Mouse (Mus musculus): ENCODE data around the gene Ephx1. TPM values are rescaled to one million over a fixed set of nuclear protein-coding genes. Genes with fewer than 3 reads are reported as not detected.
A peak's percentile ranks its signal among the peaks of the same experiment; 100 is the strongest.

The Ephx1 gene
- total and polyA plus RNA-seq, 2 experiments from 2014 or later = 9.7 to 13.8 TPM

DNA sequence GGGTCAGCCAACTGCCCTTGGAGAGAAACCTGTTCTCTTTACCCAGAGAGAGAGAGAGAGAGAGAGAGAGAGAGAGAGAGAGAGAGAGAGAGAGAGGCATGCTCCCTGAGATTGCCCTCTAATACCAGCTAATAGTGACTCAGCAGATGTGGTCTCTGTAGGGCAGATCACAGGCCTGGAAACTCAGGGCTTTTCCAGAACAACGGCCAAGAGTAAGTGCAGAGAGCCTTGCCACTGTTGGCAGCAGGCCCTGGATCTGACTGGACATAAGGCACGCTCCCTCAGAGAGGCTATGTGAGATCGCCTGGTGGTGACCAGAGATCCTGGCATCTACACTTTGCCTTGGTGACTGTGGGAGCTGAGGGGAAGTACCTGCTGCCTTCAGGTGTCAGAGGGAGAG lies 10.9 kb downstream of the Ephx1 start:
- H3K4me1 ChIP-seq (ENCODE audit: insufficient read depth, low read length) = no peaks in the 10 kb centered on the region
- H3K4me2 ChIP-seq (ENCODE audit: low read depth, low read length, poor library complexity, severe bottlenecking) = no peak overlapping the region
- DNase-seq (ENCODE audit: low spot score) = peak; percentile 47
- H3K9me3 ChIP-seq (ENCODE audit: low read length) = no peaks in the 10 kb centered on the region
- no peak for TF ChIP-seq CTCF (IDR thresholded peaks at IDR 0.05)
- no peak overlapping the region for H3K27ac ChIP-seq (ENCODE audit: low read depth, low read length)
- H3K27me3 ChIP-seq (ENCODE audit: insufficient read depth, low read length) = no peaks in the 10 kb centered on the region
- H3K36me3 ChIP-seq (ENCODE audit: insufficient read depth, low read length) = no peaks in the 10 kb centered on the region
- no peak overlapping the region for H3K9ac ChIP-seq (replicated peaks; ENCODE audit: low read length, poor library complexity, severe bottlenecking)
- WGBS = 70% methylated on average over 3 of the region's 3 CpGs
- no peak for ATAC-seq (ENCODE audit: low FRiP score)
- H3K4me3 ChIP-seq (ENCODE audit: low read depth, low read length) = no peak overlapping the region

DNA sequence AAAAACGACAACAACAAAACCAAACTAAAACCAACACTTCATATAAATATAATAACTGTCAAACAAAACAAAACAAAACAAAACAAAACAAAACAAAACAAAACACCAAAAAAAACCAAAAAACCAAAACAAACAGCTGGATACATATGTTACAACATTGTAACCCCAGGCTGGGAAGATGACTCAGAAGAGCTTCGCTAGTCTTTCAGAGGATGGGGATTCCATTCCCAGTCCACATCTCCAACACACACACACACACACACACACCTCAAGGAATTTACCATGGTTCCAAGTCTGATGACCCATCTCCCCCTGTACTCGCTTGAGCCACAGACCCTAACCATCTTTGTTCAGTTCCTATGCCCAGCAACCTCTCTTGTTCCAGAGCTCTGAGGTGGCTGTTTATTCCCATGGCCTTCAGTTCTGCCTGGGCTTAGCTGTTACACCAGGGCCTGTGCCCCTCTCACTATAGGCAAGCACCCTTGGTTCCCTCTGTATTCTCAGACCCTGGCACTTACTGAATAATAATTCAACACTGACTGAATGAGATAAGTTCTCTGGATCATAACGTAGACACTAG lies 11.6 kb downstream of the Ephx1 start:
- Histone ChIP-seq H3K27ac (ENCODE audit: low read depth, low read length) (no peak overlapping the region), H3K36me3 (ENCODE audit: insufficient read depth, low read length) (no peaks in the 10 kb centered on the region), H3K4me2 (ENCODE audit: low read depth, low read length, poor library complexity, severe bottlenecking) (no peak overlapping the region), H3K4me3 (ENCODE audit: low read depth, low read length) (no peak overlapping the region), H3K9ac (replicated peaks; ENCODE audit: low read length, poor library complexity, severe bottlenecking) (no peak overlapping the region), H3K9me3 (ENCODE audit: low read length) (no peaks in the 10 kb centered on the region), H3K27me3 (ENCODE audit: insufficient read depth, low read length) (no peaks in the 10 kb centered on the region), H3K4me1 (ENCODE audit: insufficient read depth, low read length) (no peaks in the 10 kb centered on the region)
- DNase-seq (ENCODE audit: low spot score) (no peak), ATAC-seq (ENCODE audit: low FRiP score) (no peak)
- 91% methylated on average over 4 of the region's 4 CpGs for WGBS
- no peak for TF ChIP-seq CTCF (IDR thresholded peaks at IDR 0.05)

DNA sequence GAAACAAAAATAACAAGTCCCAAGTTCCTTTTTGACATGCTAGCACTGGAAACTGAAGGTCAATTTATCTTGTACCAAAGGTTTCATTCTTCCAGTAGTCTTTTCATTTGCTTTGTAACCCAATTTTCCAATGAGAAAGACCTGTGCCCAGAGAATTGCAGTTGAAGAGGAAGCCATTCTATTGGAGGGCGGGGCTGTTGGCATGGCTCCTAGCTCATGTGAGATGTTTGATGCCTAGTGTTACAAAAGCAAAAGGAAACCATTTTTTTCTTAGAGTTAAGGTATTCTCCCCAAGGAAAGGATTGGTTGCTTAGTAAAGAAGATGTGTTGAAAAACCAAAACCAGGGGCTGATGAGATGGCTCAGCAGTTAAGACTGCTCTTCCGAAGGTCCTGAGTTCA lies 12.4 kb downstream of the Ephx1 start:
- ATAC-seq (ENCODE audit: low FRiP score) = no peak
- no peak overlapping the region for H3K4me3 ChIP-seq (ENCODE audit: low read depth, low read length)
- no peak overlapping the region for H3K27ac ChIP-seq (ENCODE audit: low read depth, low read length)
- TF ChIP-seq CTCF (IDR thresholded peaks at IDR 0.05) = no peak
- H3K27me3 ChIP-seq (ENCODE audit: insufficient read depth, low read length) = no peaks in the 10 kb centered on the region
- no peak for DNase-seq (ENCODE audit: low spot score)
- H3K9ac ChIP-seq (replicated peaks; ENCODE audit: low read length, poor library complexity, severe bottlenecking) = no peak overlapping the region
- no peaks in the 10 kb centered on the region for H3K9me3 ChIP-seq (ENCODE audit: low read length)
- no peak overlapping the region for H3K4me2 ChIP-seq (ENCODE audit: low read depth, low read length, poor library complexity, severe bottlenecking)
- H3K4me1 ChIP-seq (ENCODE audit: insufficient read depth, low read length) = no peaks in the 10 kb centered on the region
- H3K36me3 ChIP-seq (ENCODE audit: insufficient read depth, low read length) = no peaks in the 10 kb centered on the region
- WGBS = 97% methylated on average over 2 of the region's 2 CpGs

DNA sequence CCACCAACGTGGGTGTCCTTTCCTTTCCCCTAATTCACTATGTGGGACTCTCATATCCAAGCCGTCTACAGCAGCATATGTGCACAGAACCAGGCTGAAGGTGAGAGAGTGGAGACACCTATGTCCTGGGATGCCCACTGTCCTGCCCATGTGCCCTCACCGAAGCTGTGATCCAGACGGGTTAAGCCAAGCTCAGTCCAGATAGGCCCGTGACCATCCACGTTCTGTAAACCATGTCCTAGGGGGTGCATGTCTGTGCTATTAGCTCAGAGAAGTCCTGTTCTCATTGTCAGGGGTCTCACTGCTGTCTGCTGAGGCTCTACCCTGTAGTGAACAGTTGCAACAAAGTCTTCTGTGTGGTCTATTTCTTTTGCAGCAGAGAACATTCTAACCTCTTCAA lies 12.9 kb downstream of the Ephx1 start:
- ATAC-seq (ENCODE audit: low FRiP score) (no peak), DNase-seq (ENCODE audit: low spot score) (no peak)
- Histone ChIP-seq H3K9ac (replicated peaks; ENCODE audit: low read length, poor library complexity, severe bottlenecking) (no peak overlapping the region), H3K4me1 (ENCODE audit: insufficient read depth, low read length) (no peaks in the 10 kb centered on the region), H3K4me2 (ENCODE audit: low read depth, low read length, poor library complexity, severe bottlenecking) (no peak overlapping the region), H3K4me3 (ENCODE audit: low read depth, low read length) (no peak overlapping the region), H3K36me3 (ENCODE audit: insufficient read depth, low read length) (no peaks in the 10 kb centered on the region), H3K27me3 (ENCODE audit: insufficient read depth, low read length) (no peaks in the 10 kb centered on the region), H3K9me3 (ENCODE audit: low read length) (no peaks in the 10 kb centered on the region), H3K27ac (ENCODE audit: low read depth, low read length) (no peak overlapping the region)
- TF ChIP-seq CTCF (IDR thresholded peaks at IDR 0.05) = no peak
- 92% methylated on average over 6 of the region's 6 CpGs for WGBS

DNA sequence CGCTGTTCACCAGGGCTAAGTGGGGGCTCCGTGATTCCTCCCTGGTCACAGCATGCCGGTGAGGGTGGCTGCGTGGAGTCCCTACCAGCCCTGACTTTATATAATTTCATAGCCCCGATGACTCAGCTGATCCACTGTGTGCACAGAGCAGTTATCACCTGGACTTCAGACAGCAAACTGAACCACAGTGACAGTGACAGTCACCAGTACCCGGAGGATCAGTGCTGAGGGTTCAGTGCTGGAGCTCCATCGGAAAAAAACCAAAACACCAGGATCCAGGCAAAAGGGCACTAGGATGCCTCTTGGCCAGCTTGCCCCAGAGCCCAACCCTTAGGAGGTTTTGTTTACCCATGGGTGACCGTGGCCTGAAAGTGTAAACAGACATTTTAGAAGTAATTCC lies 15.4 kb downstream of the Ephx1 start:
- Histone ChIP-seq H3K27ac (ENCODE audit: low read depth, low read length) (no peak overlapping the region), H3K4me1 (ENCODE audit: insufficient read depth, low read length) (no peaks in the 10 kb centered on the region), H3K9me3 (ENCODE audit: low read length) (no peaks in the 10 kb centered on the region), H3K4me3 (ENCODE audit: low read depth, low read length) (no peak overlapping the region), H3K27me3 (ENCODE audit: insufficient read depth, low read length) (no peaks in the 10 kb centered on the region), H3K4me2 (ENCODE audit: low read depth, low read length, poor library complexity, severe bottlenecking) (no peak overlapping the region), H3K36me3 (ENCODE audit: insufficient read depth, low read length) (no peaks in the 10 kb centered on the region), H3K9ac (replicated peaks; ENCODE audit: low read length, poor library complexity, severe bottlenecking) (no peak overlapping the region)
- no peak for DNase-seq (ENCODE audit: low spot score)
- TF ChIP-seq CTCF (IDR thresholded peaks at IDR 0.05) = no peak
- 86% methylated on average over 8 of the region's 8 CpGs for WGBS
- ATAC-seq (ENCODE audit: low FRiP score) = no peak

DNA sequence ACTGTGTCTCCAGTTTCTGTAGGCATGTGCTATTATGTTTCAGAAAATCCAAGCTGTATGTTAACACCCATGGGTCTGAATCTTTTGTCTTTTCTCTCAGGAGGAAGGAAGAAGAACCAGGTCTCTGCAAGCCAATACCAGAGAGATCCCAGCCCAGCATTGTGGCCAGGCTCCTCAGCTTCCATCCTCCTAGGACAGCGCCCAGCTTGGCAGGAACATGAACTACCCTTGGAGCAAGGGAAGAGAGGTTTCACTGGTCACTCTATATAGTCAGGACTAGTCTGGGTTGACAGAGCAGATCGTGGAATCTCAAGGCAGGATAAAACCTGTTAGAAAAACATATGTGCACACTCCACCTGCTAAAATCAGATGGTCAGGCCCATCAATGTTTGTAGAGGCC lies 16.9 kb downstream of the Ephx1 start:
- H3K4me2 ChIP-seq (ENCODE audit: low read depth, low read length, poor library complexity, severe bottlenecking) = no peak overlapping the region
- no peak overlapping the region for H3K27ac ChIP-seq (ENCODE audit: low read depth, low read length)
- no peaks in the 10 kb centered on the region for H3K36me3 ChIP-seq (ENCODE audit: insufficient read depth, low read length)
- H3K4me1 ChIP-seq (ENCODE audit: insufficient read depth, low read length) = no peaks in the 10 kb centered on the region
- no peak for DNase-seq (ENCODE audit: low spot score)
- no peaks in the 10 kb centered on the region for H3K9me3 ChIP-seq (ENCODE audit: low read length)
- 77% methylated on average over 2 of the region's 2 CpGs for WGBS
- H3K4me3 ChIP-seq (ENCODE audit: low read depth, low read length) = no peak overlapping the region
- ATAC-seq (ENCODE audit: low FRiP score) = no peak
- no peak for TF ChIP-seq CTCF (IDR thresholded peaks at IDR 0.05)
- H3K9ac ChIP-seq (replicated peaks; ENCODE audit: low read length, poor library complexity, severe bottlenecking) = no peak overlapping the region
- H3K27me3 ChIP-seq (ENCODE audit: insufficient read depth, low read length) = no peaks in the 10 kb centered on the region

Measured in midbrain, postnatal 0 days (tissue).